Mouse (Mus musculus) cerebellum, adult 9-10 months (tissue): ENCODE data around the gene Phc1.

Experiments used
- DNase-seq: peaks from one replicate; pipeline ENCODE4 v3.0.0; 2022

Phc1 gene

GRCm38 (mm10) chr6:122337546-122337945 lies 2.8 kb downstream of the Phc1 start:
- DNase-seq: peak; percentile 40

- DNase-seq: no peak
Measured at GRCm38 (mm10) chr6:122334786-122335340, 5.5 kb downstream of the Phc1 start.

GRCm38 (mm10) chr6:122333081-122333612 lies 7.2 kb downstream of the Phc1 start:
- no peak for DNase-seq

GRCm38 (mm10) chr6:122325361-122325975 lies 14.9 kb downstream of the Phc1 start:
- DNase-seq: no peak

GRCm38 (mm10) chr6:122318726-122319125 lies 21.6 kb downstream of the Phc1 start:
- DNase-seq: no peak

GRCm38 (mm10) chr6:122310187-122310820 lies 30.1 kb downstream of the Phc1 start:
- peak; percentile 8 for DNase-seq

- DNase-seq: no peak
Measured at GRCm38 (mm10) chr6:122309446-122309960, 30.9 kb downstream of the Phc1 start.

GRCm38 (mm10) chr6:122308505-122309393 lies 31.6 kb downstream of the Phc1 start, which contains the start of gene M6pr:
TSS of gene M6pr (plus strand) at chr6:122308720.
- peak; percentile 99 for DNase-seq

GRCm38 (mm10) chr6:122308136-122308504 lies 32.2 kb downstream of the Phc1 start:
- no peak for DNase-seq

GRCm38 (mm10) chr6:122306707-122307106 lies 33.7 kb downstream of the Phc1 start:
- no peak for DNase-seq

GRCm38 (mm10) chr6:122304790-122305555 lies 35.4 kb downstream of the Phc1 start:
- DNase-seq: no peak

- peak; percentile 76 for DNase-seq
Measured at GRCm38 (mm10) chr6:122304355-122304754, 36.0 kb downstream of the Phc1 start.

- no peak for DNase-seq
Measured at GRCm38 (mm10) chr6:122303526-122303925, 36.8 kb downstream of the Phc1 start.

GRCm38 (mm10) chr6:122302661-122303060 lies 37.7 kb downstream of the Phc1 start:
- no peak for DNase-seq

- DNase-seq: no peak
Measured at GRCm38 (mm10) chr6:122302121-122302520, 38.2 kb downstream of the Phc1 start.

GRCm38 (mm10) chr6:122299621-122300133 lies 40.7 kb downstream of the Phc1 start:
- DNase-seq: no peak

- DNase-seq: no peak
Measured at GRCm38 (mm10) chr6:122298223-122298609, 42.1 kb downstream of the Phc1 start.

- DNase-seq: no peak
Measured at GRCm38 (mm10) chr6:122297279-122298222, 42.8 kb downstream of the Phc1 start.

- no peak for DNase-seq
Measured at GRCm38 (mm10) chr6:122296918-122297278, 43.5 kb downstream of the Phc1 start.

GRCm38 (mm10) chr6:122295242-122295641 lies 45.1 kb downstream of the Phc1 start:
- no peak for DNase-seq

GRCm38 (mm10) chr6:122294290-122294689 lies 46.1 kb downstream of the Phc1 start:
- DNase-seq: no peak
